Comparison of ENCODE assay signal across 32 mouse cellular contexts in the genomic region with DNA sequence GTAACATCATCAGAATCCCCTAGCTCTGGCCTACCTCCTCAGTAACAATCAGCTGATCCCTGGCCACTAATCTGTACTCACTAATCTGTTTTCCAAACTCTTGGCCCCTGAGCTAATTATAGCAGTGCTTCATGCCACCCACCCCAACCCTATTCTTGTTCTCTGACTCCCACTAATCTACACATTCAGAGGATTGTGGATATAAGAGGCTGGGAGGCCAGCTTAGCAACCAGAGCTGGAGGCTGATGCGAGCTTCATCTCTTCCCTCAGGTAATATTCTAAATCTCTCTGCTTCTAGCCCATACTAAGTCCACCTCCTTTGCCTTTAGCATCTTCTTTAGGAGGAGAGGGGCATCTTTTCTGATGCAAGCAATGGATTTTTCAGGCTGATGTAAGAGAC. TPM values are rescaled to one million over a fixed set of nuclear protein-coding genes. Genes with fewer than 3 reads are reported as not detected.
"Had no signal": no experiment of that assay in that cellular context is flagged by ENCODE, and none has a peak within 500 bp of the region (broad histone marks: within the 10 kb centered on the region; RNA-seq: fewer than 3 reads in every experiment).

Gene Arr3 (plus strand): TSS at position 184 of the 400 bp plus-strand sequence.

- H3K9me3 ChIP-seq: hindbrain, embryonic 13.5 days; hindbrain, embryonic 15.5 days; limb, embryonic 10.5 days; limb, embryonic 12.5 days had no signal

- H3K4me1 ChIP-seq: hindbrain, embryonic 13.5 days; hindbrain, embryonic 15.5 days; limb, embryonic 10.5 days; limb, embryonic 12.5 days had no signal

- H3K27ac ChIP-seq: heart, adult 2 months; hindbrain, embryonic 13.5 days; hindbrain, embryonic 15.5 days; hindbrain, postnatal 0 days; layer of hippocampus, adult 2 months; left cerebral cortex, adult 2 months; limb, embryonic 10.5 days; limb, embryonic 12.5 days had no signal

- H3K27me3 ChIP-seq: hindbrain, embryonic 15.5 days had no signal

- H3K36me3 ChIP-seq: hindbrain, embryonic 13.5 days; hindbrain, embryonic 15.5 days; limb, embryonic 10.5 days; limb, embryonic 12.5 days had no signal

- H3K4me3 ChIP-seq: heart, adult 2 months; hindbrain, embryonic 13.5 days; hindbrain, embryonic 15.5 days; layer of hippocampus, adult 2 months; left cerebral cortex, adult 2 months; limb, embryonic 10.5 days; limb, embryonic 12.5 days had no signal

- H3K9ac ChIP-seq: hindbrain, embryonic 13.5 days; hindbrain, embryonic 15.5 days; limb, embryonic 12.5 days had no signal

- ATAC-seq: hindbrain, postnatal 0 days; intestine, embryonic 16.5 days had no signal

- H3K4me2 ChIP-seq: heart, embryonic 11.5 days; hindbrain, embryonic 13.5 days; hindbrain, embryonic 15.5 days; limb, embryonic 12.5 days; liver, embryonic 11.5 days had no signal

- DNase-seq: gastrocnemius, postnatal 14 days; gastrocnemius, postnatal 36 days; heart, adult 11 months; heart, adult 2 months; heart, postnatal 14 days; heart, postnatal 36 days; kidney, adult 18-20 months; kidney, adult 8-10 months; kidney, postnatal 10 days; kidney, postnatal 25 days; kidney, postnatal 4 days; liver had no signal

RNA-seq across cellular contexts. Expression of gene Arr3, which starts in this region (rescaled TPM):
- total RNA-seq: gastrocnemius, adult 18-20 months; gastrocnemius, adult 8-10 months; gastrocnemius, postnatal 14 days; gastrocnemius, postnatal 36 days; heart, adult 2 months; heart, postnatal 14 days; heart, postnatal 36 days; hematopoietic stem cell, adult 5-6 weeks; hindbrain, postnatal 0 days; layer of hippocampus, postnatal 10 days had no signal
- polyA plus RNA-seq: gonadal fat pad, adult 2 months; heart, adult 2 months; hindbrain, embryonic 11.5 days; hindbrain, postnatal 0 days; intestine, embryonic 14.5 days; intestine, embryonic 16.5 days; kidney, embryonic 14.5 days; kidney, embryonic 16.5 days; limb, embryonic 10.5 days; limb, embryonic 12.5 days; limb, embryonic 14.5 days; liver, embryonic 11.5 days had no signal
